Mouse (Mus musculus) lung, postnatal 0 days (tissue): ENCODE data around the gene Ect2.

Source experiments
- CTCF ChIP-seq: IDR thresholded peaks from 2 replicates; pipeline ENCODE4 v1.5.1; 2016; ENCODE audit warnings: antibody characterized with exemption, mild to moderate bottlenecking
- EP300 ChIP-seq: IDR thresholded peaks from 2 replicates; pipeline ENCODE4 v1.6.1; 2016; ENCODE audit warnings: antibody characterized with exemption, mild to moderate bottlenecking, control low read depth

DNA sequence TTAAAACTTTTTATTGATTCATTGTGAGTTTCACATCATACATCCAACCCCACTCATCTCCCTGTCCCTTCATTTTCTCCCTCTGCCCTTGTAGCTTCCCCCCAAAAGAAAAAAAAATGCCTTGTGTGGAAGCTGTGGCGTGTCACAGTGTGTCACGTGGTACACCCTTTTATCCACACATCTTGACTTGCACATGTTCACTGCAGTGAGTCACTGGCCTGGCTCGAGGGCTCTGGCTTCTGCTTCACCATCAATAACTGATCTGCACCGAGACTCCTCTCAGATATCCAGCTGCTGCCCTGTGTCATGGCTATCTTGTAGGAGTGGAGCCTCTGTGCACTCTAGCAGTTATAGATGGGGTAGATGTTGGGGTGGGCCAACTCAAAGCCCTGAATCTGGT lies 41.5 kb upstream of the Ect2 start:
- TF ChIP-seq CTCF (no peak), EP300 (no peak)
